Mouse (Mus musculus) retina, adult 2 months (tissue): Measurements from ENCODE around the gene Rbm25.

ENCODE experiments used
- DNase-seq: peaks from one replicate; pipeline ENCODE4 v3.0.0-alpha.2; 2012; ENCODE audit warnings: low read depth, low spot score

The Rbm25 gene

DNA sequence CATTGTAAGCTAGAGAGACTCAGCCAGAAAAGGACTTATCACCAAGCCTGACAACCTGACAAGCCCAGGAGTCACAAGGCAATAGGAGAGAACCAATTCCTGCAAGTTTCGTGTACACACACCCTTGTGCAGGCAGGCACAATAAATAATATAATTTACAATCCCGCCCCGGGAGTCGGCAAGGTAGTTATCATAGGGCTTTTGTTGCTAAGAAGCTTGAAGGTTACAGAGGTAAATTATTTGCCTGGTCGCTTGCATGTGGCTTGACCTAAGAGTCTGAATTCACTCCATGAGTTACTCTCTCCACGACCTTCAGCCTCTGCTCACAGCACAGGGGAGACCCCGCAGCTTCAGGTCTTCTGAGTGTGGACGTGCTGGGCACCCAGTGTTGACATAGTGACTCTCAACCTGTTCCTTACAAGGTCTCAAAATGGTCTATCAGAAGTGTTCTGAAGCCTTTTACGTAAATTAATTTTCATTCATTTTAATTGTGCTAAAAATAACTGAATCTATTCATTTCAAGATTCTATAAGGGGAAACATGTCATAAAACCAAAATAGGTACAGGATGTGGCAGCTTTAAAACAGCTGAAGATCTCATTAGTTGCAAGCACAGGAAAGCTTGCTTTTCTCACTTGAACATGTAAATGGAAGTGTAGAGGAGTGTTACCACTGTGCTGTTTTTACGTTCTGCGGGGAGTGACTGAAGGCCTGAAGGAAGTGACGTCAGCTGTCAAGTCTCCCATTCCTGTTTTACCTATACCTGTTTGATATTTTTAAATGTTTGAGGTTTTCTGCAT, 95.7 kb downstream of the Rbm25 start:
- DNase-seq, result no peak

DNA sequence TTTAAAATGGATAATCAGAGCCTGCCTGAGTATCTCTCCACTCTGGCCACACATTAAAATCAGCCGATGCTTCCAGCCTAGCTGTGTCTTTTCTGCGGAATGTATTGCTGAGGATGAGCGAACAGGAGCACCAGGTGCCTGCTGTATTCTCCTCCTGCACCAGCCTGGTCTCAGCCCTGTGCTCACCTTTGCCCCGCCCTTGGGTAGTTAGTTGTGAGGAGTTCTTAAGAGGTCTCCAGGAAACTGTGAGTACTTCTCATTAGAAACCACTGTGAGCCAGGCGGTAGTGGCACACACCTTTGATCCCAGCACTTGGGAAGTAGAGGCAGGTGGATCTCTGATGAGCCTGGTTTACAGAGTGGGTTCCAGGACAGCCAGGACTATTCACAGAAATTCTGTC, 101.2 kb downstream of the Rbm25 start:
- DNase-seq, result no peak
